Mouse (Mus musculus) ES-Bruce4 (cell line): ENCODE data around the gene Ccdc40.

Experiments
- CTCF ChIP-seq: IDR thresholded peaks from one replicate; pipeline ENCODE4 v1.8.1; 2011; ENCODE audit warnings: low read depth, low read length
- POLR2A ChIP-seq: IDR thresholded peaks from one replicate; pipeline ENCODE4 v1.8.1; 2011; ENCODE audit warnings: low read length; ENCODE audit not compliant: insufficient read depth

GRCm38 (mm10) chr11:119307916-119308315, 79.5 kb downstream of the Ccdc40 start:
- TF ChIP-seq CTCF (no peak), POLR2A (no peak)
